Mouse (Mus musculus) CD4-positive naive resting alpha-beta T cell, adult 57 days (primary cell): ENCODE results near the gene Hapln1. TPM values are rescaled to one million over a fixed set of nuclear protein-coding genes. Genes with fewer than 3 reads are reported as not detected.

Experiments used
- total RNA-seq: library from RNA; stranded (reverse); gene quantifications from one replicate; pipeline ENCODE4 v1.2.4, GENCODE M21; 2023

The Hapln1 gene
- total RNA-seq: not detected

DNA sequence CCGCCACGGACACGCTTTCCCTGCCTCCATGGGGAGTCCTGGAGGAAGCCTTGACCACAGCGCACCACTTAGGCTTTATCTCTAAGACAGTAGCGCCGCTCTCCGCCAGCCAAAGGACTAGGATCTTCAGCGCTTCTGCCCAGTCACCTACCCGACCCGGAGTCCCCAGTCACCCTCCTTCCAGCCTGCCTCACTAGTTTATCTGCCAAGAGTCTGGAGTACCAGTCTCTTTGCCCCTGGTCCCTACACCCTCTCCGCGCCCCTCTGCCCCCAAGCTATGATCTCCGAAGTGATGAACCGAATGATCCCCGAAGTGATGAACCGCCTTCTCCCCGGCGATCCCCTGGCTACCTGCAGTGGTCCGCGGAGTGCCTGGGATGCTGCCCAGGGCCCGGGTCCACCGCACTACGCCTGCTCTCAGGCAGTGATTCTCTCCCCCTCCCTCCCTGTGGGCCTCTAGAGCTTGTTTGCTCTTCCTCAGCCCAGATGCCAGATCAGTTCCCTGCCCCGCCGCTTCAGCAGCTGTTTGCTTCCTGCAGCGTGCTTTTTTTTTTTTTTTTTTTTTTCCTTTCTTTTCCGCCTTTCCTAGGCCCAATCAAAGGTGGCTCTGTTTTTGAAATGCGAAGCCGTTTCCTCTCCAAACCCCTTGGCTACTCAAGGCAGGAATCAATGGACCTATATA lies at the start of gene Hapln1:
Hapln1 (plus strand) TSS at position 592 of the 682 bp plus-strand sequence.

Other genes with a start within 250 kb of the Hapln1 start
- 0.12 TPM for gene Vcan, start 202.7 kb downstream of the Hapln1 start, total RNA-seq